Mouse (Mus musculus) E14TG2a.4 (cell line): Measurements from ENCODE around the gene Alox12b.

Experiments used
- CTCF ChIP-seq: conservative IDR thresholded peaks from 2 replicates; pipeline ENCODE4 v1.5.1; 2014; ENCODE audit warnings: low read length
- NANOG ChIP-seq: IDR thresholded peaks from 2 replicates; pipeline ENCODE4 v1.6.1; 2014; ENCODE audit warnings: borderline replicate concordance, low read length, mixed read lengths
- POU5F1 ChIP-seq: IDR thresholded peaks from 2 replicates; pipeline ENCODE4 v1.6.1; 2014; ENCODE audit warnings: low read length, borderline replicate concordance

DNA sequence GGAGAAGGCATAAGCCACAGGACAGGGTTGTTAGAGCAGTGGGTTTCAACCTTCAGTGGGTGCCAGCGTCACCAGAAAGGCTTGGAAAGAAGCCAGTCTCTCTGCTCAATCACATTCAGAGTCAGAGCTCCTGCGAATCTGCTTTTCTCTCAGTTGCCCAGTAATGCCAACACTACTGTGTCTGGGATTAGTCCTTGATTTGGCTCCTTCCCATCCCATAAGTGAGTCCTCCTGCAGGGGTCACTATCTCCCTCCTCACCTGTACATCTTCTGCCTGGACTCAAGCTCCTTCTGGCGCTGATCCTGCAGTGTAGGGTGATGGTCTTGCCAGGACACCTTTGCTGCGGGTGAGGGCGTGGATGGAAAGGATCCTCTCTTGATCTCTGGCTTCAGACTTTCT is 40.0 kb downstream of the Alox12b start:
- TF ChIP-seq CTCF, result no peak
- TF ChIP-seq POU5F1, result no peak
- TF ChIP-seq NANOG, result no peak
